14 mouse cellular contexts compared by ENCODE assay signal in the genomic region with DNA sequence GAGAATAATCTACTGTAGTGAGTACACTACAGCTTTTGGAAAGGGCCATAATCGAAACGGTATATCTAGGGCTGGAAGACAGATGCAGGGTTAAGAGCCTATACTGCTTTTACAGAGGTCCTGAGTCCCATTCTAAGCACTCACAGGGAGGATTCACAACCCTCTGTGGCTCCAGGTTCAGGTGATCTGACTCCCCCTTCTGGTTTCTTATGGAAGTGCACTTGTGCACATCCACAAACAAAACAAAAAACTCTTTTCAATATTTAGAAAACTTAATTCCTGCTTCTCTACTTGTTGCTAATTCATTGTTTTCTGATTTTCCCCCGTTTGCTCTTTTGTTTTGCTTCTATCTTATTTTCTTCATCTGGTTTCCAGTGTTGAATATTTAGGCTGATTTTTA. TPM values are rescaled to one million over a fixed set of nuclear protein-coding genes. Genes with fewer than 3 reads are reported as not detected.
"Had no signal": no experiment of that assay in that cellular context is flagged by ENCODE, and none has a peak within 500 bp of the region (broad histone marks: within the 10 kb centered on the region; RNA-seq: fewer than 3 reads in every experiment).

No protein-coding gene starts in this region.

- DNase-seq: kidney, adult 9 months; kidney, postnatal 4 days; liver; liver, embryonic 13.5 days; liver, postnatal 0 days; lung, postnatal 36 days had no signal

- H3K4me3 ChIP-seq: limb, embryonic 12.5 days; liver, embryonic 13.5 days; midbrain, embryonic 13.5 days; neural tube, embryonic 12.5 days had no signal

- H3K36me3 ChIP-seq: limb, embryonic 12.5 days; liver, embryonic 13.5 days; midbrain, embryonic 13.5 days; neural tube, embryonic 12.5 days had no signal

- H3K27me3 ChIP-seq: limb, embryonic 12.5 days; liver, embryonic 13.5 days; midbrain, embryonic 13.5 days; neural tube, embryonic 12.5 days had no signal

- H3K27ac ChIP-seq: kidney, postnatal 0 days; limb, embryonic 12.5 days; liver, embryonic 13.5 days; midbrain, embryonic 13.5 days; neural tube, embryonic 12.5 days; stomach, postnatal 0 days had no signal

- H3K4me1 ChIP-seq: liver, embryonic 13.5 days had no signal

- H3K9ac ChIP-seq: limb, embryonic 12.5 days; liver, embryonic 13.5 days; liver, postnatal 0 days; midbrain, embryonic 13.5 days; neural tube, embryonic 12.5 days had no signal

RNA-seq across cellular contexts. Expression of a gene that starts 39.5 kb away (rescaled TPM):
- total RNA-seq: megakaryocyte progenitor cell, adult 5-6 weeks; monocyte, adult 5-6 weeks; neutrophil, adult 5-6 weeks had no signal
- polyA plus RNA-seq: kidney, postnatal 0 days; liver, embryonic 13.5 days; liver, postnatal 0 days had no signal
